8 mouse cellular contexts compared by ENCODE assay signal in the genomic region with DNA sequence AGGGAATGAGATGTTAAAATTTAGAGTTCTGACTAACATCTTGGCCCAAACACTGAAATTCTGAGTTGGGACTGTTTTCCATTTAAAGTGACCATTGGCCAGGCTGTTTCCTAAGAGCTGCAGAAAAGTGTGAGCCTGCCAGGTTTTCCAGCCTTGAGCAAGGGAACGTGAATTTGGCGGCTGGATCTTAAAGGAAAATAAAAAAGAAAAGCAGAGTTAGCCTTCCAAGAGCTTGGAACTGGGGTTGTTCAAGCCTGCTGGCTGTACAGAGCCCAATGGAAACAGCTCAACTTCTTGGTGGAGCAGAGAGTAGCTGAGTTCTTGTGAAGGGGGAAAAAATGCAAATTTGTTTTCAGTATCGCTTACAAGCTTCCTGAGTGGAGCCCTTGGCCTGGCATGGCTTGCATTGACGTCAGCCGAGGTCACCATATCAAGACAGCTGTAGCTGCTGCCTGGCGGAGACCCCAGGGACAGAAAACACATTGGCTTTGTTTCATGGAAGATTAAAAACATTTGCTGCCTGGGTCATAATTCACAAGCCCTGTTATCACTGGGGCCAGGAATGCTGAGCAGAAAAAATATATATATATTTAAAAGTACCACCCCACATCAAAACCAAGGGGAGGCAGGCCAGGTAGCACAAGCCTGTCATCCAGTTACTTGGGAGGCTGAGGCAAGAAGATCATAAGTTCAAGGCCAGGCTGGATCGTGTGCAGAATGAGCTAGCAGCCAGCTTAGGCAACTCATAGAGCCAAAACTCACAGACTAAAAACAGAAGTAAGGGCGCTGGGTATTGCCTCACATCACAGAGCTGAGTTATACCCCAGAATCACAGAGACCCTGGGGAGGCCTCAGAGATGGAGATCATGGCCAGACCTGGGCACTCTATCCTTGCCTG. TPM values are rescaled to one million over a fixed set of nuclear protein-coding genes. Genes with fewer than 3 reads are reported as not detected.
DNase-seq lines count a peak whose midpoint lies in the region; ATAC-seq and TF ChIP-seq lines count a peak whose summit lies in the region.

No protein-coding gene starts in this region.

- H3K4me3 ChIP-seq in hindbrain, embryonic 10.5 days = no peak overlapping the region
- H3K4me3 ChIP-seq in limb, embryonic 14.5 days (replicated peaks; ENCODE audit: low read length) = no peak overlapping the region
- no peak overlapping the region for H3K4me3 ChIP-seq in olfactory bulb, adult 2 months (ENCODE audit: insufficient read depth, low read depth, low read length)
- H3K4me3 ChIP-seq in left cerebral cortex, adult 2 months = no peak overlapping the region

- no peaks in the 10 kb centered on the region for H3K36me3 ChIP-seq in hindbrain, embryonic 10.5 days
- H3K36me3 ChIP-seq in limb, embryonic 14.5 days (ENCODE audit: control insufficient read depth, insufficient read depth, low read length) = no peaks in the 10 kb centered on the region

- no peaks in the 10 kb centered on the region for H3K9me3 ChIP-seq in hindbrain, embryonic 10.5 days
- H3K9me3 ChIP-seq in limb, embryonic 14.5 days (ENCODE audit: control insufficient read depth, low read length) = no peaks in the 10 kb centered on the region

- peaks cover 37% of the 10 kb centered on the region for H3K4me1 ChIP-seq in hindbrain, embryonic 10.5 days (replicated peaks)
- H3K4me1 ChIP-seq in limb, embryonic 14.5 days (ENCODE audit: control insufficient read depth, insufficient read depth, low read length) = peaks cover 32% of the 10 kb centered on the region
- H3K4me1 ChIP-seq in olfactory bulb, adult 2 months (ENCODE audit: control insufficient read depth, insufficient read depth, low read length) = peaks cover 11% of the 10 kb centered on the region

- H3K4me2 ChIP-seq in limb, embryonic 14.5 days (replicated peaks; ENCODE audit: low read depth, low read length, severe bottlenecking) = no peak overlapping the region

- DNase-seq in 3134 (ENCODE audit: extremely low read depth, insufficient read length, low spot score) (peak; percentile 43), adipocyte (ENCODE audit: low spot score) (peak; percentile 93)
- DNase-seq in forelimb bud, embryonic 11.5 days (ENCODE audit: low read depth, low spot score) = peak; percentile 76
- DNase-seq in hindbrain, embryonic 10.5 days (ENCODE audit: low spot score) = peak; percentile 39
- DNase-seq in limb, embryonic 14.5 days (ENCODE audit: low spot score) = peak; percentile 84
- DNase-seq in left cerebral cortex, adult 2 months (ENCODE audit: extremely low spot score in 1 of 2, low spot score in 2 of 2) = no peak
- DNase-seq in right cerebral cortex, postnatal 4 days = no peak

- no peak for TF ChIP-seq CTCF in olfactory bulb, adult 2 months (IDR thresholded peaks at IDR 0.05; ENCODE audit: insufficient read depth, low read depth, low read length)
- TF ChIP-seq CTCF in left cerebral cortex, adult 2 months (IDR thresholded peaks at IDR 0.05) = no peak

- no peak for TF ChIP-seq POLR2A in limb, embryonic 14.5 days (IDR thresholded peaks at IDR 0.05; ENCODE audit: borderline replicate concordance, extremely low read depth, insufficient read depth, insufficient read length)
- TF ChIP-seq POLR2A in olfactory bulb, adult 2 months (IDR thresholded peaks at IDR 0.05; ENCODE audit: insufficient read depth, low read depth, low read length) = no peak

- peak overlapping the region; percentile 79 for H3K27ac ChIP-seq in hindbrain, embryonic 10.5 days
- peak overlapping the region; percentile 91 for H3K27ac ChIP-seq in limb, embryonic 14.5 days (replicated peaks; ENCODE audit: low read depth, low read length)
- H3K27ac ChIP-seq in olfactory bulb, adult 2 months (ENCODE audit: insufficient read depth, low read depth, low read length) = 0 out of 2 replicates have a peak overlapping the region, but pooled peaks have one; percentile 5
- H3K27ac ChIP-seq in left cerebral cortex, adult 2 months = no peak overlapping the region; the same call in none of the 2 replicates

- peak; percentile 70 for ATAC-seq in limb, embryonic 14.5 days (ENCODE audit: low FRiP score, low read depth)

- intact Hi-C loops in left cerebral cortex, adult 2 months (cut with DNase I) = loop anchor here (1.0 kb wide), 1 partner anchor 151 kb away; no protein-coding TSS in a partner anchor

- no peaks in the 10 kb centered on the region for H3K27me3 ChIP-seq in hindbrain, embryonic 10.5 days (ENCODE audit: insufficient read depth, poor library complexity, severe bottlenecking)
- no peaks in the 10 kb centered on the region for H3K27me3 ChIP-seq in limb, embryonic 14.5 days (ENCODE audit: control insufficient read depth, insufficient read depth, low read length)

- H3K9ac ChIP-seq in limb, embryonic 14.5 days (ENCODE audit: low read depth, low read length, severe bottlenecking) = no peak overlapping the region

- WGBS in hindbrain, embryonic 10.5 days = 63% methylated on average over 8 of the region's 8 CpGs
- 38% methylated on average over 8 of the region's 8 CpGs for WGBS in limb, embryonic 14.5 days
- 59% methylated on average over 8 of the region's 8 CpGs for WGBS in olfactory bulb, adult 2 months

RNA-seq across cellular contexts. Expression of a gene that starts 58.7 kb away (rescaled TPM):
- 250 and 288 TPM in 2 replicates for polyA plus RNA-seq in hindbrain, embryonic 10.5 days (2016; fragmentation: Nextera tagmentation; extraction: Ambion mirVana)
- polyA plus RNA-seq in limb, embryonic 14.5 days (2012; rRNA removed) = 75.8 and 251 TPM in 2 replicates
- 208 and 210 TPM in 2 replicates for polyA plus RNA-seq in limb, embryonic 14.5 days (2014; fragmentation: Nextera tagmentation; extraction: Ambion mirVana)
- polyA plus RNA-seq in olfactory bulb, adult 2 months (2012; ENCODE audit: insufficient read depth, insufficient read length, low replicate concordance, missing spikeins) = 518 TPM in 1 of 2 replicates, not detected in the other
- total RNA-seq in left cerebral cortex, adult 2 months (2021) = 100 to 1,000 TPM; 181 to 182 TPM

Comparison
In these comparisons a context has a peak if more than half of its experiments do, and no peak if none do; other contexts are left out.
1. DNase-seq: peak in 3134 (single experiment), adipocyte (single experiment), forelimb bud, embryonic 11.5 days (single experiment), hindbrain, embryonic 10.5 days (single experiment) and limb, embryonic 14.5 days (single experiment); none in left cerebral cortex, adult 2 months (0 of 2) and right cerebral cortex, postnatal 4 days (single experiment).